Mouse (Mus musculus) hindbrain, embryonic 16.5 days (tissue): Measurements from ENCODE around the gene Apol8. TPM values are rescaled to one million over a fixed set of nuclear protein-coding genes. Genes with fewer than 3 reads are reported as not detected.
"Not testable (repeated sequence)": the region's sequence is repeated elsewhere in the genome, so short reads cannot be mapped to it uniquely, and the experiment has no call there.

Experiments used
- ATAC-seq: fragments of 200-750 bp; cut with Nextera tagmentation; 2 replicates; pipeline ENCODE4 v1.8.0; 2017; ENCODE audit warnings: moderate TSS enrichment, moderate library complexity
- H3K27ac ChIP-seq: fragments of 300-500 bp; sonication (generic); 2 replicates; pipeline ENCODE4 v1.5.1; 2014; ENCODE audit warnings: low read depth, mild to moderate bottlenecking, control low read depth, low read length, moderate library complexity
- H3K27me3 ChIP-seq: fragments of 300-500 bp; sonication (generic); replicated peaks from 2 replicates; pipeline ENCODE4 v1.6.1; 2014; ENCODE audit warnings: low read length; ENCODE audit not compliant: control insufficient read depth, insufficient read depth
- H3K36me3 ChIP-seq: fragments of 300-500 bp; sonication (generic); 2 replicates; pipeline ENCODE4 v1.6.1; 2014; ENCODE audit warnings: mild to moderate bottlenecking, low read length, moderate library complexity, mixed read lengths; ENCODE audit not compliant: control insufficient read depth, insufficient read depth
- H3K4me1 ChIP-seq: fragments of 300-500 bp; sonication (generic); 2 replicates; pipeline ENCODE4 v1.6.1; 2014; ENCODE audit warnings: low read depth, low read length; ENCODE audit not compliant: control insufficient read depth, insufficient read depth
- H3K4me2 ChIP-seq: fragments of 300-500 bp; sonication (generic); 2 replicates; pipeline ENCODE4 v1.6.1; 2014; ENCODE audit warnings: mild to moderate bottlenecking, low read length, control low read depth, moderate library complexity
- H3K4me3 ChIP-seq: fragments of 300-500 bp; sonication (generic); 2 replicates; pipeline ENCODE4 v1.5.1; 2014; ENCODE audit warnings: mild to moderate bottlenecking, low read length, control low read depth, moderate library complexity
- H3K9ac ChIP-seq: fragments of 300-500 bp; sonication (generic); 2 replicates; pipeline ENCODE4 v1.6.1; 2014; ENCODE audit warnings: low read depth, mild to moderate bottlenecking, control low read depth, low read length, moderate library complexity
- H3K9me3 ChIP-seq: fragments of 300-500 bp; sonication (generic); 2 replicates; pipeline ENCODE4 v1.6.1; 2014; ENCODE audit warnings: mild to moderate bottlenecking, low read length, moderate library complexity; ENCODE audit not compliant: control insufficient read depth
- WGBS: fragments of 180-500 bp; shearing (Covaris S2); extraction: QIAGEN DNeasy Blood & Tissue Kit; methylation state at CpG from one replicate; pipeline ENCODE4 v1.1.7; 2014; 5-methylcytosine and 5-hydroxymethylcytosine counted together
- polyA plus RNA-seq: library from polyadenylated mRNA; unstranded; fragments of >200 nt; fragmentation: Nextera tagmentation; extraction: Ambion mirVana; gene quantifications from 2 replicates; pipeline ENCODE4 v1.2.1, GENCODE M21; 2015

The Apol8 gene
- polyA plus RNA-seq, 1 experiment from 2014 or later = 0.14 TPM

DNA sequence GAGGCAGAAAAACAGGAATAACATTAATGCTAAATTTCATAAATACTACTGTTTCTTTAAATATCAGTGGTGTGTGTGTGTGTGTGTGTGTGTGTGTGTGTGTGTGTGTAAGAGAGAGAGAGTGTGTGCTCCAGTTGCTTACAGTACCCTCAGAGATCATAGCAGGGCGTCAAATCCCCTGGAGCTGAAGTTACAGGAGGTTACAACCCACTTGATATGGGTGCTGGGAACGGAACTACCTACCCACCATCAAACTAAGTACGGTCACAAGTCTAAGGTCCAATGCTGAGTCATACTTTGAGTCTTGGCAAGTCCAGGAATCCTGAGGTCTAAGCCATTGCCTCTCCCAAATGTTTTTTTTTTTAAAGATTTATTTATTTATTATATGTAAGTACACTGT is 29.1 kb downstream of the Apol8 start:
- H3K4me1 ChIP-seq, ATAC-seq, H3K9me3 ChIP-seq, H3K9ac ChIP-seq, H3K27ac ChIP-seq, H3K4me2 ChIP-seq, H3K27me3 ChIP-seq, H3K4me3 ChIP-seq, H3K36me3 ChIP-seq: not testable (repeated sequence)
- WGBS = 90% methylated on average over 3 of the region's 3 CpGs

DNA sequence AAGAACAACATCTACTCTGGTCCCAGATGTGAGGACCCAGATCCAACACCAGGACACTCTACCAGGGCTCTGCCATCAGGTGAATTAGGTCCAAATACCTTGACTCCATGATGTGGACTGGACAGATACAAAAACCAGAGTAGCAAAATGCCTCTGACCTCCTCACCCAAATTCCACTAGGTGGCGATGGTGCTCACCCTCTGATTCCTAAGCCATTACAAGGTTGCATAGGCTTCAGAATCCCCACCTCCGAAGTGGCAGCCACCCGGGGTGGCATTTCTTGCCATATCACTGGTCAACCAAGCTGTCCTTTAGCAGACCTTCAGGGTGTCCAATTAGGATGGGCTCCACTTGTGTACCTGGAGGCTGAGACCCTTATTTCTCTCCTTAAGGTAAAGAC is 29.7 kb downstream of the Apol8 start:
- H3K9me3 ChIP-seq, H3K27ac ChIP-seq, H3K4me3 ChIP-seq, ATAC-seq, H3K4me1 ChIP-seq, H3K27me3 ChIP-seq, H3K36me3 ChIP-seq, H3K4me2 ChIP-seq, H3K9ac ChIP-seq: not testable (repeated sequence)
- WGBS = 17% methylated on average over 3 of the region's 3 CpGs

DNA sequence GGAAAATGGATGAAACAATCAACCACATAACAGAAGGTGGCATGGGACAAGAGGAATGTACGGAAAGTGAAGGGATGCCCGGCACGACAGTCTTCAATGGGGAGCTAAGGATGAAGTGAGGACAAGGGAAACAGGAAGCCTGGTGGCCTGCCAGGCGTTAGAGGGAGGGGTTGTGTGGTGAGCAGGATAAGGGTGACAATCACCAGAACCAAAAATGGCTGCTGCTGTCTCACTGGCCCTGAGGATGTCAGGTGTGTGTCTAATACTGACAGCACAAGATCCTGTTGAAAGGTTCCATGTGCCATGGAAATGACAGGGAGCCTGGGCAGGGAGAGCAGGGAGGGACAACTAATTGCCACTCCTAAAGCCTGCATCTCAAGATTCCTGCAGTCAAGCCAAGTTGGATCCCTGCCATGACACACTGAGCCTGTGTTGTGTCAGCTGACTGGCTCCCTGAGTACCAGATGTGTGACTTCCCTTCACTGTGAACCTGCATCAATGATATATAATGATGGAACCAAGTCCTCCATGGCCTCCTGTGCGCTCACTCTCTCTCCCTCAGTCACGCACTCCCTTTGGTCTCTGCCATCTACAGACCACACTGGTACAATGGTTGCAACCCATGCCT is 31.3 kb downstream of the Apol8 start:
- not testable (repeated sequence) for ATAC-seq, H3K36me3 ChIP-seq, H3K4me1 ChIP-seq, H3K9ac ChIP-seq, H3K9me3 ChIP-seq, H3K4me3 ChIP-seq, H3K27me3 ChIP-seq, H3K27ac ChIP-seq, H3K4me2 ChIP-seq
- WGBS = 84% methylated on average over 6 of the region's 6 CpGs

DNA sequence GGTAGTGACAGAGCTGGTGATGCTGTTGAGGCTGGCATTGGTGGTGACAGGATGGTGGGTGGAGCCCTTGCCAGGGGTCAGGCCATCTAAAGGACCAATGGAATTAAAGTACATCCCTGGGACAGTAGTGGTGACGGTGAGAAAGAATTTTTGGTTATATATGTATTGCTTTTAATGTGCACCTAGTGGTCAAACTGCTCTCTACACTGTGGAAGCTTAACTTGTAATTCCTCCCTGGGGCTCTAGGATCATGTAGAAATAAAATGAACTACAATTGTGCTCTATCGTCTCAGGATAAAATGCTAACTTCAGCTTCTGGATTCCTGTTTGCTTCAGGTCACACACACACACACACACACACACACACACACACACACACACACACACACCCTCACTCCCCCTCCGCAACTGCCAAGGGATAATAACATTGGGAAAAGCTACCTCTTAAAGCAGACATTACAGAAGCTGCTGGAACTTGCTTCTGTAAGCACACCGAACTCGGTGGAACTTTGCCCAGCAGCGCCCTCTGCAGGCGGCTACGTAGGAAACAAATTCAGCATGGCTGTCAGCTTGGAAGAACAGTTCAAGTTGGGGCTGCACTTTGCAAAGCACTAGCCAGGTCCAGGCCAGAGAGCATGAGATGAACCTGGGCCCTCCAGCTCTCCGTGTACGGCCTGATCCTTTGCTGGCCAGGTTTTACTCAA is 32.4 kb downstream of the Apol8 start:
- not testable (repeated sequence) for H3K9me3 ChIP-seq, H3K27me3 ChIP-seq, H3K36me3 ChIP-seq, H3K4me1 ChIP-seq, H3K4me3 ChIP-seq, H3K4me2 ChIP-seq, H3K27ac ChIP-seq, H3K9ac ChIP-seq
- ATAC-seq = peak; percentile 52; the same call in 1 of the 2 replicates
- 24% methylated on average over 2 of the region's 10 CpGs for WGBS

DNA sequence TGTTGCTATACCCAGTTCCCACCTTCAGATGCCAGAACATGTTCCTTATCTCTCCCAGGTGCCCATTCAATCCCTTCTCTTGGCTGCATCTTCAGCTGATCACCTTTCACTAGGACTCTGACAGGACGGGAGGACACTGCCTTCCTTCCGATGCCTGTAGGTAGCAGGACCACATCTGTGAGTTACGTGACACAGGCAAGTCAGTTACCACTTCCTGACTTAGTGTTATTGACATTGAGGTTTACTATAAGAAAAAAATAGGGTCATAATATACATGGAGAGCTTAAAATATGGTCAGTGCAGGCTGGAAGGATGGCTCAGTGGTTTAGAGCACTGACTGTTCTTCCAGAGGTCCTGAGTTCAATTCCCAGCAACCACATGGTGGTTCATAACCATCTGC is 35.3 kb downstream of the Apol8 start:
- no CpG with 5 or more reads among the region's 3 CpGs for WGBS
- not testable (repeated sequence) for H3K36me3 ChIP-seq, H3K27ac ChIP-seq, H3K4me2 ChIP-seq, H3K27me3 ChIP-seq, H3K9me3 ChIP-seq, ATAC-seq, H3K9ac ChIP-seq, H3K4me3 ChIP-seq, H3K4me1 ChIP-seq

DNA sequence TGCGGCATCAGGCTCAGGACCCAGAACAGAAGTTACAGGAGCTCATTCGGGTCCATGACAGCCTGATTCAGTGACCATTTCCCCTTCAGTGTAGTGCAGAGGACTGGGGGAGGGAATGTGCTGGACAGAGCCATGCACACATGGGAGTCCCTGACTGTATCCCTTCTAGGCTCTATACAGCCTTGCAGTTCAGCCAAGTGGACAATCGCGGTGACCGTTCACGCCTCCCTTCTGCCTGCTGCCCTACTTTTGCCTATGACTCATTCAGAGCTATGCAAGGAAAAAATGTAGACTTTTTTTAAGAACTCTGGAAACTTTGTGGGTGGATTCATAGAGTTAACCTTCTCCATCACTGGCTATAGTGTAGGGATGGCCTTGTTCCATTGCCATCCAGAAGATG is 38.6 kb downstream of the Apol8 start:
- not testable (repeated sequence) for H3K4me1 ChIP-seq, H3K9ac ChIP-seq, H3K4me3 ChIP-seq, ATAC-seq, H3K27ac ChIP-seq, H3K27me3 ChIP-seq, H3K9me3 ChIP-seq, H3K4me2 ChIP-seq, H3K36me3 ChIP-seq
- WGBS = 85% methylated on average over 2 of the region's 6 CpGs

DNA sequence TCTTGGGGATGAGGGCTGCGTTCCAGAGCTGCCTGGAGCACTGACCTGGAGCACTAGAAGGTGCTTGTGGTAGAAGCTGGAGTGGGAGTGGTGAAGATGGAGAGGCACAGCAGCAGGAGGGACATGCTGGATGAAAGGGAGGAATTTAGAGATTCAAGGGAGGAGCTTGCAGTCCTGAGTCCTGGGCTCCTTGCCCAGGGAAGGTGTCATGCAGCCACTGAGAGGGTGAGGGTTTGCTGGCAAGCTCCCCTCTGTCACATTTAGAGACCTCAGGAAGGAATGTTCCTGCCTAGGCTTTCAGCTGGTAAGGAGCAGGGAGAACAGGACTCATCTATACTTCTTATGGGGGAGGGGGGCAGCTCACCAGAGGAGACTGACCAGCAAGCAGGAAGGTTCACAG is 47.9 kb downstream of the Apol8 start:
- not testable (repeated sequence) for H3K4me3 ChIP-seq, H3K9ac ChIP-seq, H3K27me3 ChIP-seq, H3K9me3 ChIP-seq, H3K36me3 ChIP-seq, H3K27ac ChIP-seq, ATAC-seq, H3K4me2 ChIP-seq, H3K4me1 ChIP-seq
- no CpG with 5 or more reads among the region's 1 CpGs for WGBS

DNA sequence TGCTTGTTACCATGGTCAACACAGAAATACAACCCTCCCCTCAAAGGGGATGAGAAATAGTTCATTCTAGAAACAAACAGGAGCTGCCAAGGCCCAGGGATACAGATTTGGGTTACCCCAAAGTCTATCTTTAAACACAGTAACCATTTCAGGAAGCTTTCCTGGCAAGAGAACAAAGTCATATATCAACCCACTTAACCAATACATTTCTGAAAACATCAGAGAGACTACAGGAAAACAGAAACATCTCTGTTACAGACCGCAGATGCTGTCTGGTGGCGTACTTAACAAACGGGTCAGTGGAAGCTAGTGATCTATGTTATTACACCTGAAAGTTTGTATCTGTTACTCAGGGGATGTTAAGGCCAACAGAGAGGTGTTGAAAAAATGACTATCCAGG is 51.5 kb downstream of the Apol8 start:
- H3K4me2 ChIP-seq, H3K9me3 ChIP-seq, H3K36me3 ChIP-seq, H3K27ac ChIP-seq, ATAC-seq, H3K4me1 ChIP-seq, H3K27me3 ChIP-seq, H3K4me3 ChIP-seq, H3K9ac ChIP-seq: not testable (repeated sequence)
- WGBS = 88% methylated on average over 3 of the region's 3 CpGs

DNA sequence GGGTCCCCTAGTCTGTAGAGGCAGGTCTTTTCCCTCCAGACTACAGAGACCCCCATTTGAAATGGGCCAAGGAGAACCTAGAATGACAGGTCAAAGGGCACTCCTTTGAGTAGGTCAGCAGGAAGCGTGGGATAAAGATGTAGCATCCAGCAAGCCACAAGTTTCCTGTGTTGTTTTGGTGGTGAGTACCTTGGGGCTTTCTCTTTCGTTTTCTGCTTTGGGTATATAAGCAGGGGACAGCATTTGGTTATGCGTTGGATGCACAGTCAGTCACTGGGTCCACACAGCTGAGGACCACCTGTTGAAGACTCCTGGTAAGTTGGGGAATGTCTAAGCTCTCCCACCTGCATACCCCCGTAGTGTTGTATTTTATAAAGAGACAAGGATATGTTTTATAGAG is 58.1 kb downstream of the Apol8 start, which contains the start of gene Apol7e:
Gene Apol7e, plus strand, starts transcription at position 202 of the 400 bp plus-strand sequence.
- H3K36me3 ChIP-seq, ATAC-seq, H3K4me3 ChIP-seq, H3K4me2 ChIP-seq, H3K9ac ChIP-seq, H3K4me1 ChIP-seq, H3K27me3 ChIP-seq, H3K9me3 ChIP-seq, H3K27ac ChIP-seq: not testable (repeated sequence)
- WGBS = 75% methylated on average over 4 of the region's 4 CpGs
